Mouse (Mus musculus): Measurements from ENCODE around the gene Apol11b.
"Not testable (repeated sequence)": the region's sequence is repeated elsewhere in the genome, so short reads cannot be mapped to it uniquely, and the experiment has no call there.

Gene Apol11b

GRCm38 (mm10) chr15:77643176-77643575 is at the start of gene Apol11b:
Gene Apol11b (minus strand): TSS chr15:77643286.
- DNase-seq = not testable (repeated sequence)

GRCm38 (mm10) chr15:77691532-77692311 is 48.6 kb upstream of the Apol11b start:
- DNase-seq = not testable (repeated sequence)

- DNase-seq = not testable (repeated sequence)
Observed at GRCm38 (mm10) chr15:77683944-77684343, 40.9 kb upstream of the Apol11b start.

- DNase-seq = not testable (repeated sequence)
Observed at GRCm38 (mm10) chr15:77674081-77674480, 31.0 kb upstream of the Apol11b start.

- not testable (repeated sequence) for DNase-seq
Observed at GRCm38 (mm10) chr15:77661841-77662240, 18.8 kb upstream of the Apol11b start.

- DNase-seq = not testable (repeated sequence)
Observed at GRCm38 (mm10) chr15:77659773-77660172, 16.7 kb upstream of the Apol11b start.

- DNase-seq = not testable (repeated sequence)
Observed at GRCm38 (mm10) chr15:77651143-77651542, 8.1 kb upstream of the Apol11b start.

- not testable (repeated sequence) for DNase-seq
Observed at GRCm38 (mm10) chr15:77629822-77630221, 13.3 kb downstream of the Apol11b start.

- not testable (repeated sequence) for DNase-seq
Observed at GRCm38 (mm10) chr15:77628647-77629046, 14.4 kb downstream of the Apol11b start.

- not testable (repeated sequence) for DNase-seq
Observed at GRCm38 (mm10) chr15:77626471-77626870, 16.6 kb downstream of the Apol11b start.

- no peak for DNase-seq
Observed at GRCm38 (mm10) chr15:77624710-77625109, 18.4 kb downstream of the Apol11b start.

- no peak for DNase-seq
Observed at GRCm38 (mm10) chr15:77606069-77606468, 37.0 kb downstream of the Apol11b start.

- DNase-seq = no peak
Observed at GRCm38 (mm10) chr15:77598958-77599357, 44.1 kb downstream of the Apol11b start, which contains the start of gene Gm36245. Gene Gm36245 (plus strand): TSS chr15:77599258.

GRCm38 (mm10) chr15:77598429-77598828 is 44.7 kb downstream of the Apol11b start:
- DNase-seq = no peak

GRCm38 (mm10) chr15:77595961-77596360 is 47.1 kb downstream of the Apol11b start, which contains the start of gene Apol10b:
Gene Apol10b (minus strand): TSS chr15:77596125.
- no peak for DNase-seq

- DNase-seq = no peak
Observed at GRCm38 (mm10) chr15:77593557-77593956, 49.5 kb downstream of the Apol11b start.

GRCm38 (mm10) chr15:77590881-77591280 is 52.2 kb downstream of the Apol11b start:
- DNase-seq = no peak

- no peak for DNase-seq
Observed at GRCm38 (mm10) chr15:77588981-77589380, 54.1 kb downstream of the Apol11b start.

- DNase-seq = no peak
Observed at GRCm38 (mm10) chr15:77587026-77587425, 56.1 kb downstream of the Apol11b start.
